In genomic region chr2:22627819-22628432, GRCm38 (mm10) we compare ENCODE assay signal across 19 mouse cellular contexts. TPM values are rescaled to one million over a fixed set of nuclear protein-coding genes. Genes with fewer than 3 reads are reported as not detected.
A peak's percentile ranks its signal among the peaks of the same experiment; 100 is the strongest.
DNase-seq lines count a peak whose midpoint lies in the region; ATAC-seq and TF ChIP-seq lines count a peak whose summit lies in the region.
"Had no signal": no experiment of that assay in that cellular context is flagged by ENCODE, and none has a peak within 500 bp of the region (broad histone marks: within the 10 kb centered on the region; RNA-seq: fewer than 3 reads in every experiment).

No protein-coding gene starts in this region.

- 0 out of 2 replicates have a peak, but pooled peaks cover 7% of the 10 kb centered on the region for H3K4me1 ChIP-seq in neural tube, embryonic 11.5 days (ENCODE audit: control insufficient read depth, insufficient read depth, low read length)
- 0 out of 2 replicates have a peak, but pooled peaks cover 7% of the 10 kb centered on the region for H3K4me1 ChIP-seq in hindbrain, embryonic 12.5 days
- H3K4me1 ChIP-seq in midbrain, embryonic 12.5 days = peaks cover 13% of the 10 kb centered on the region
- no peaks in the 10 kb centered on the region for H3K4me1 ChIP-seq in stomach, postnatal 0 days (replicated peaks; ENCODE audit: control insufficient read depth, insufficient read depth)

- ATAC-seq in neural tube, embryonic 11.5 days (ENCODE audit: insufficient read depth, low FRiP score, low TSS enrichment) = peak; percentile 46; the same call in 1 of the 2 replicates
- peak; percentile 75 for ATAC-seq in hindbrain, embryonic 12.5 days (ENCODE audit: low FRiP score)
- ATAC-seq in midbrain, embryonic 12.5 days (ENCODE audit: low FRiP score, low read depth) = peak; percentile 64
- ATAC-seq in stomach, postnatal 0 days (ENCODE audit: low FRiP score, low TSS enrichment) = no peak
- ATAC-seq: CD4-positive, CD25-positive, alpha-beta regulatory T cell, adult 4 months; intestine, embryonic 15.5 days; Patski had no signal

- no peak overlapping the region for H3K9ac ChIP-seq in neural tube, embryonic 11.5 days (ENCODE audit: low read length)
- no peak overlapping the region for H3K9ac ChIP-seq in hindbrain, embryonic 12.5 days
- peak overlapping the region; percentile 34; the same call in 1 of the 2 replicates for H3K9ac ChIP-seq in midbrain, embryonic 12.5 days (replicated peaks)
- H3K9ac ChIP-seq in stomach, postnatal 0 days (ENCODE audit: low read length) = no peak overlapping the region
- H3K9ac ChIP-seq: embryonic facial prominence, embryonic 12.5 days; intestine, embryonic 15.5 days; stomach, embryonic 15.5 days had no signal

- DNase-seq in neural tube, embryonic 11.5 days (ENCODE audit: low spot score) = no peak
- DNase-seq in neural tube, embryonic 10.5 days (ENCODE audit: extremely low spot score, low spot score) = no peak
- no peak for DNase-seq in spleen, adult 18-20 months
- DNase-seq in natural killer cell, adult 2 months (ENCODE audit: low spot score in 2 of 2) = no peak
- DNase-seq in stomach, postnatal 0 days (ENCODE audit: low spot score) = no peak
- DNase-seq: cerebellum, postnatal 25 days; gastrocnemius, postnatal 36 days; kidney, postnatal 4 days; right cerebral cortex, postnatal 4 days; thymus, postnatal 36 days had no signal

- WGBS in neural tube, embryonic 11.5 days = 24% methylated on average over 5 of the region's 5 CpGs
- 16% methylated on average over 5 of the region's 5 CpGs for WGBS in hindbrain, embryonic 12.5 days
- 27% methylated on average over 5 of the region's 5 CpGs for WGBS in midbrain, embryonic 12.5 days
- 35% methylated on average over 5 of the region's 5 CpGs for WGBS in stomach, postnatal 0 days

- no peaks in the 10 kb centered on the region for H3K36me3 ChIP-seq in neural tube, embryonic 11.5 days (ENCODE audit: control insufficient read depth, insufficient read depth, low read length)
- H3K36me3 ChIP-seq in hindbrain, embryonic 12.5 days = no peaks in the 10 kb centered on the region
- H3K36me3 ChIP-seq in midbrain, embryonic 12.5 days = no peaks in the 10 kb centered on the region
- no peaks in the 10 kb centered on the region for H3K36me3 ChIP-seq in stomach, postnatal 0 days (ENCODE audit: control insufficient read depth, insufficient read depth, low read length)
- H3K36me3 ChIP-seq: embryonic facial prominence, embryonic 12.5 days; intestine, embryonic 15.5 days; stomach, embryonic 15.5 days had no signal

- no peaks in the 10 kb centered on the region for H3K9me3 ChIP-seq in neural tube, embryonic 11.5 days (ENCODE audit: control insufficient read depth, low read length)
- no peaks in the 10 kb centered on the region for H3K9me3 ChIP-seq in hindbrain, embryonic 12.5 days (replicated peaks)
- H3K9me3 ChIP-seq in midbrain, embryonic 12.5 days = no peaks in the 10 kb centered on the region
- H3K9me3 ChIP-seq in stomach, postnatal 0 days (ENCODE audit: control insufficient read depth, low read length) = no peaks in the 10 kb centered on the region
- H3K9me3 ChIP-seq: embryonic facial prominence, embryonic 12.5 days; intestine, embryonic 15.5 days; stomach, embryonic 15.5 days had no signal

- H3K27me3 ChIP-seq in neural tube, embryonic 11.5 days (ENCODE audit: control insufficient read depth, insufficient read depth, low read length) = peaks cover 45% of the 10 kb centered on the region
- H3K27me3 ChIP-seq in hindbrain, embryonic 12.5 days = peaks cover 36% of the 10 kb centered on the region
- peaks cover 47% of the 10 kb centered on the region for H3K27me3 ChIP-seq in midbrain, embryonic 12.5 days
- peaks cover 12% of the 10 kb centered on the region; the same call in 1 of the 2 replicates for H3K27me3 ChIP-seq in stomach, postnatal 0 days (ENCODE audit: control insufficient read depth, insufficient read depth, low read length)

- no peak for TF ChIP-seq CTCF in stomach, postnatal 0 days (IDR thresholded peaks at IDR 0.05; ENCODE audit: low read depth)

- 0 out of 2 replicates have a peak overlapping the region, but pooled peaks have one; percentile 42 for H3K27ac ChIP-seq in neural tube, embryonic 11.5 days (ENCODE audit: low read depth, low read length)
- peak overlapping the region; percentile 77 for H3K27ac ChIP-seq in hindbrain, embryonic 12.5 days
- H3K27ac ChIP-seq in midbrain, embryonic 12.5 days (replicated peaks) = peak overlapping the region; percentile 76
- H3K27ac ChIP-seq in stomach, postnatal 0 days (replicated peaks) = no peak overlapping the region
- H3K27ac ChIP-seq: embryonic facial prominence, embryonic 12.5 days; intestine, embryonic 15.5 days; macrophage; stomach, embryonic 15.5 days had no signal

- no peak overlapping the region for H3K4me3 ChIP-seq in neural tube, embryonic 11.5 days (ENCODE audit: low read depth, low read length)
- 0 out of 2 replicates have a peak overlapping the region, but pooled peaks have one; percentile 10 for H3K4me3 ChIP-seq in hindbrain, embryonic 12.5 days
- peak overlapping the region; percentile 47; the same call in 1 of the 2 replicates for H3K4me3 ChIP-seq in midbrain, embryonic 12.5 days
- no peak overlapping the region for H3K4me3 ChIP-seq in stomach, postnatal 0 days (ENCODE audit: low read depth, low read length)
- H3K4me3 ChIP-seq: embryonic facial prominence, embryonic 12.5 days; intestine, embryonic 15.5 days; stomach, embryonic 15.5 days had no signal

- no peak for TF ChIP-seq EP300 in stomach, postnatal 0 days (optimal IDR thresholded peaks at IDR 0.05)

- H3K4me2 ChIP-seq in neural tube, embryonic 11.5 days (ENCODE audit: low read depth) = no peak overlapping the region
- peak overlapping the region; percentile 75 for H3K4me2 ChIP-seq in hindbrain, embryonic 12.5 days (replicated peaks)
- peak overlapping the region; percentile 36 for H3K4me2 ChIP-seq in midbrain, embryonic 12.5 days (replicated peaks)
- no peak overlapping the region for H3K4me2 ChIP-seq in stomach, postnatal 0 days (replicated peaks; ENCODE audit: low read depth)
- H3K4me2 ChIP-seq: embryonic facial prominence, embryonic 12.5 days; intestine, embryonic 15.5 days; stomach, embryonic 15.5 days had no signal

RNA-seq across cellular contexts. Expression of gene Gad2, which starts 5.9 kb away (rescaled TPM):
- 9.5 and 11.0 TPM in 2 replicates for polyA plus RNA-seq in neural tube, embryonic 11.5 days (2014; fragmentation: Nextera tagmentation; extraction: Ambion mirVana)
- 50.7 and 58.5 TPM in 2 replicates for polyA plus RNA-seq in hindbrain, embryonic 12.5 days (2016; fragmentation: Nextera tagmentation; extraction: Ambion mirVana)
- polyA plus RNA-seq in midbrain, embryonic 12.5 days (2016; fragmentation: Nextera tagmentation; extraction: Ambion mirVana) = 54.3 and 66.1 TPM in 2 replicates
- polyA plus RNA-seq in stomach, postnatal 0 days (2015; fragmentation: Nextera tagmentation; extraction: Ambion mirVana) = 0.05 and 0.07 TPM in 2 replicates
- polyA plus RNA-seq: CD4-positive, CD25-positive, alpha-beta regulatory T cell, adult 4 months; liver, adult 2 months; macrophage; Patski had no signal

Comparison
In these comparisons a context has a peak if more than half of its experiments do, and no peak if none do; other contexts are left out.
1. H3K4me2 ChIP-seq: peak in hindbrain, embryonic 12.5 days (single experiment) and midbrain, embryonic 12.5 days (single experiment); none in neural tube, embryonic 11.5 days (single experiment) and stomach, postnatal 0 days (single experiment).
2. H3K4me3 ChIP-seq: peak in hindbrain, embryonic 12.5 days (single experiment) and midbrain, embryonic 12.5 days (single experiment); none in neural tube, embryonic 11.5 days (single experiment) and stomach, postnatal 0 days (single experiment).